Mouse (Mus musculus) liver (tissue): ENCODE measurements at regions not wholly inside any gene's neighbourhood (a gene's known extent, or its start where the extent isn't known, plus 50 kb on each side); places are given as distances from the start of the nearest gene placed in this dataset.

Experiments
- DNase-seq: peaks from one replicate; pipeline ENCODE4 v3.0.0-alpha.2; 2020; ENCODE audit warnings: mixed read lengths

DNA sequence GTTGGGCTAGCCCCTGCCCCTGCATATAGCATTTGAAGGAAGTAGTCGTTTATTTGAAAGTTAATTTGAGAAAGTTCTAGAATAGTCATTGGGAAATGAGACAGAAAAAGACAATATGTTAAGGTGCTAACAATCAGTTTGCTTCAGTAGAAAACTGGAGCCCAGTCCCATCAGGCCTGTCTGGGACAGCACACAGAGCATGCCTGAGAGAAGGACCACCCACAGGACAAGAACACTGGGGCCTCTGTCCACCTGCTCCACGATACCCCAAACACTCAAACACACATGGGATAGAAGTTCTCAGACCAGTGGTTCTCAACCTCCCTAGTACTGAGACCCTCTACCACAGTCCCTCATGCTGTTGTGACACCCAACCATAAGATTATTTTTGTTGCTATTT is 61.2 kb upstream of the Ctnnb1 start:
- DNase-seq: no peak

GRCm38 (mm10) chr9:120868330-120868729 is 60.7 kb upstream of the Ctnnb1 start:
- DNase-seq: no peak

- no peak for DNase-seq
Observed at GRCm38 (mm10) chr9:120869432-120870081, 59.5 kb upstream of the Ctnnb1 start.

- DNase-seq: no peak
Observed at GRCm38 (mm10) chr9:120873293-120873692, 55.7 kb upstream of the Ctnnb1 start.

- DNase-seq: no peak
Observed at GRCm38 (mm10) chr9:120874416-120874976, 54.5 kb upstream of the Ctnnb1 start.

- no peak for DNase-seq
Observed at GRCm38 (mm10) chr9:120877101-120877500, 51.9 kb upstream of the Ctnnb1 start.
